Mouse (Mus musculus): ENCODE data around the gene Sfr1. TPM values are rescaled to one million over a fixed set of nuclear protein-coding genes. Genes with fewer than 3 reads are reported as not detected.

The Sfr1 gene
- polyA plus RNA-seq, 1 experiment from 2014 or later = 258 TPM

DNA sequence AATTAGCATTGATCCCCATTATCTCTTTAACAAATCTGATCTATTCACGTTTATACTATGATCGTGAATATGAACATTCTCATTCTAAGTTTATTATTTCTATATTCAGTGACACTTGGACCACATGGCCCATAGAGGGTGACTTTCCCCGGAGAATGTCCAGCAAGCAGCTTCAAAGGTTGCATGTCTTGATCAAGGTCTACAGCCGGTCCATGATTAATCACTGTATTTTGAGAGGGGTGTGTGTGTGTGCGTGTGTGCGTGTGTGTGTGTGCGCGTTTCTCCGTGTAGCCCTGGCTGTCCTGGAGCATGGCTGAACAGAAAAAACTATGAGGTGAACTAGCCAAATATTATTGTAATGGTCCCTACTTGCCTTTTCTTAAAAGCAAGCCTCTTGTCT is 21.0 kb downstream of the Sfr1 start:
- ATAC-seq (ENCODE audit: insufficient number of reproducible peaks, low FRiP score) = no peak
- 83% methylated on average over 9 of the region's 9 CpGs for WGBS
- Histone ChIP-seq H3K4me1 (replicated peaks) (no peaks in the 10 kb centered on the region), H3K9ac (no peak overlapping the region), H3K36me3 (no peaks in the 10 kb centered on the region), H3K9me3 (replicated peaks) (no peaks in the 10 kb centered on the region), H3K27me3 (replicated peaks) (no peaks in the 10 kb centered on the region), H3K4me3 (no peak overlapping the region), H3K4me2 (no peak overlapping the region), H3K27ac (ENCODE audit: poor library complexity, severe bottlenecking) (no peak overlapping the region)

DNA sequence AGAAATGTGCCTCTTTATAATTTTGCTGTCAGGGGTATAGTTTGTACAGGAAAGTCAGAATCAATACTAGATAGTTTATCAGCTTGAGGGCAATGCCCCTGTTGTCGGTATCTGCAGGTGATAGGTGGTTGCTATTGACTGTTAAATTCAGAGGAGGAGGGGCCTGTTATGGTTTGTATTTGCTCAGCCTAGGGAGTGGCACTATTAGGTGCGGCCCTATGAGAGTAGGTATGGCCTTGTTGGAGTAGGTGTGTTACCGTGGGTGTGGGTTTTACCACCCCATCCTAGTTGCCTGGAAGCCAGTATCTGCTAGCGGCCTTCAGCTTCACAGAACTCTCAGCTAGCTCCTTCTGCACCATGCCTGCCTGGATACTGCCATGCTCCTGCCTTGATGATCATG is 22.4 kb downstream of the Sfr1 start:
- Histone ChIP-seq H3K27me3 (replicated peaks) (no peaks in the 10 kb centered on the region), H3K4me2 (no peak overlapping the region), H3K9me3 (replicated peaks) (no peaks in the 10 kb centered on the region), H3K4me1 (replicated peaks) (no peaks in the 10 kb centered on the region), H3K36me3 (no peaks in the 10 kb centered on the region), H3K9ac (no peak overlapping the region), H3K4me3 (no peak overlapping the region), H3K27ac (ENCODE audit: poor library complexity, severe bottlenecking) (no peak overlapping the region)
- no peak for ATAC-seq (ENCODE audit: insufficient number of reproducible peaks, low FRiP score)
- WGBS = 78% methylated on average over 4 of the region's 4 CpGs

DNA sequence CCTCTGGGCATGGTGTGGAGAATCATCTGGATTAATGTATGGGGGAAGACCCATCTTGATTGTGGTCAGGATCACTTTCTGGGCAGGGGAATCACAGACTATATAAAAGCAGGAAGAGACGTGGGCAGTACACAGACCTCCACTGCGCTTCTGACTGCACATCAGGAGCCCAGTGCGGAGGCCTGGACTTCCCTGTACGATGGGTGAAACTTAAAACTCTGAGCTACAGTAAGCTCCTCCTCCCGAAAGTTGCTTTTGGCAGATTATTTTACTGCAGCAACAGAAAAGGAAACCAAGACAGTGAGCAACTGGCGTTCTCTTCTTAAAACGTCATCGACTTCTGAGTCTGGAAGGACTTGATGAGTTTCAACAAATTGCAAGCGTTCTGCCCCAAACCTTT is 23.4 kb downstream of the Sfr1 start:
- H3K36me3 ChIP-seq = no peaks in the 10 kb centered on the region
- H3K9ac ChIP-seq = no peak overlapping the region
- no peak for ATAC-seq (ENCODE audit: insufficient number of reproducible peaks, low FRiP score)
- H3K27ac ChIP-seq (ENCODE audit: poor library complexity, severe bottlenecking) = no peak overlapping the region
- H3K4me3 ChIP-seq = no peak overlapping the region
- H3K4me2 ChIP-seq = no peak overlapping the region
- WGBS = 83% methylated on average over 9 of the region's 9 CpGs
- H3K27me3 ChIP-seq (replicated peaks) = no peaks in the 10 kb centered on the region
- no peaks in the 10 kb centered on the region for H3K9me3 ChIP-seq (replicated peaks)
- H3K4me1 ChIP-seq (replicated peaks) = no peaks in the 10 kb centered on the region

DNA sequence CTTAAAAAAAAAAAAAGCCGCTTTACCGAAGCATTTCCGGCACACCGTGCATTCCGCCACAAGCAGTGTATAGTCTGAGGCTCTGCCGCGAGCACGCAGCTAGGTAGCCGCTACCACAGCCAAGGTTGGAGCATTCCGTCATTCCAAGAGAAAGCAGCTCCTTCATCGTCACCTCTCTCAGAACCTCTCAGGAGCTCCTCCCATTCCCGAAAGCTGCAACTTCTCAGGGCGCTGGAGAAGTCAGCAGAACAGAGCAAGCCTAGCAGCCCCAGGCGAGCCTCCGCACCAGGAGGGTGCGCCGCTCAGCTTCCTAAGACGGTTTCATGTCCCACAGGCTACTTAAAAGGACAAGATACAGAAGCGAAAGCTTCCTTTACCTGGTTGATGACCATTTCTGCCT is 24.1 kb downstream of the Sfr1 start:
- Histone ChIP-seq H3K4me1 (replicated peaks) (no peaks in the 10 kb centered on the region), H3K36me3 (no peaks in the 10 kb centered on the region), H3K27ac (ENCODE audit: poor library complexity, severe bottlenecking) (no peak overlapping the region), H3K4me2 (peak overlapping the region; percentile 65), H3K27me3 (replicated peaks) (no peaks in the 10 kb centered on the region), H3K4me3 (peak overlapping the region; percentile 34), H3K9me3 (replicated peaks) (no peaks in the 10 kb centered on the region), H3K9ac (no peak overlapping the region)
- ATAC-seq (ENCODE audit: insufficient number of reproducible peaks, low FRiP score) = no peak
- WGBS = 39% methylated on average over 19 of the region's 19 CpGs

DNA sequence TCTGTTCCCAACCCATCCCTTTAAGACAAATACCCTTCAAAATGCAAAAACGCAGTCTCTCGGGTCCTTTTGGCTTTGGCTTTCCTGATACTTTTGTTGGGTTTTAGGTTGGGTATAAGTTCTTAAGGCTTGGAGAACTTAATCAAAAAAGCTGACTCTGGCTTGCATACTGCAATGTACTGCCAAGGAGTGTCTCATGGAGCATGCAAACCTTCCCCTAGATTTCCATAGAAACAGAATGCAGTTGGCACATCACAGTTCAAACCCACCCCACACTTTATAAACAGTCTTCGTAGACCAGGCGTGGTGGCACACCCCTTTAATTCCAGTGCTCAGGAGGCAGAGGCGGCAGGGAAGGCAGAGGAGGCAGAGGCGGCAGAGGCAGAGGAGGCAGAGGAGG is 46.4 kb downstream of the Sfr1 start:
- H3K27me3 ChIP-seq (replicated peaks) = no peaks in the 10 kb centered on the region
- no peaks in the 10 kb centered on the region for H3K36me3 ChIP-seq
- H3K4me3 ChIP-seq = no peak overlapping the region
- ATAC-seq (ENCODE audit: insufficient number of reproducible peaks, low FRiP score) = no peak
- no peak overlapping the region for H3K9ac ChIP-seq
- 74% methylated on average over 6 of the region's 6 CpGs for WGBS
- H3K27ac ChIP-seq (ENCODE audit: poor library complexity, severe bottlenecking) = no peak overlapping the region
- H3K4me1 ChIP-seq (replicated peaks) = no peaks in the 10 kb centered on the region
- no peaks in the 10 kb centered on the region for H3K9me3 ChIP-seq (replicated peaks)
- H3K4me2 ChIP-seq = no peak overlapping the region

DNA sequence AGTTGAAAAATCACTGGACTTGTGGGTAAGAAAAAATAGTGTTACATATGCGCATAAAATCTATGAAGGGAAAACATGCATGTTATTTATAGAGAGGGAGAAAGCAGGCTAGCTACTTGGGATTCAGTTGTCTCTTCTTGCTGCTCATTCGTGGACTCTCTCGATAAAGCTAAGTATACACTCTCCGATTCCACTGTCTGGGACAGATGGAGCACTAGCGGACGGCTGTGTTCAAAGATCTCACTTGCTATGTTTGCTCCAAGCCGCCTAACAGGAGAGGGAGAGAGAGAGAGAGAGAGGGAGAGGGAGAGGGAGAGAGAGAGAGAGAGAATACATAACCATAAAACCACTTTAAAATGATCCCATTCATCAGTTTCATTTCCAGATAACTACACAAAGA is 48.7 kb downstream of the Sfr1 start:
- H3K4me1 ChIP-seq (replicated peaks) = no peaks in the 10 kb centered on the region

DNA sequence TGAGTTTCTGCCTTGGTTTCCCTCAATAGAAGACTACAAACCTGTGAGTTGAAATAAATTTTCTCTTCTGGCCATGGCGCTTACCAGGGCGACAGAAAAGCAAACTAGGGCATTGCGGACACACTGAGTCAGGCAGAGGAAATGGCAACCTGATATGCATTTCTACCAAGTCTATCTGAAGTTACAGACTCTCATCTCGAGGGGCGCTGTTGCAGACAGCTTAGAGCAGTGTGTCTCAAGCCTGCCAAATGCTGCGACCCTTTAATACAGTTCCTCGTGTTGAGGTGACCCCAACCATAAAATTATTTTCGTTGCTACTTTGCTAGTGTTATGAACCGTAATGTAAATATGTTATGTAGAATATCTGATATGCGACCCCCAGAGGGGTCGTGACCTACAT is 49.5 kb downstream of the Sfr1 start:
- Histone ChIP-seq H3K4me1 (replicated peaks) (no peaks in the 10 kb centered on the region), H3K4me3 (no peak overlapping the region), H3K9me3 (replicated peaks) (no peaks in the 10 kb centered on the region), H3K9ac (no peak overlapping the region), H3K27me3 (replicated peaks) (no peaks in the 10 kb centered on the region), H3K27ac (ENCODE audit: poor library complexity, severe bottlenecking) (no peak overlapping the region), H3K4me2 (no peak overlapping the region), H3K36me3 (no peaks in the 10 kb centered on the region)
- WGBS = 71% methylated on average over 11 of the region's 11 CpGs
- no peak for ATAC-seq (ENCODE audit: insufficient number of reproducible peaks, low FRiP score)

More for the DNA sequence above, 48.7 kb downstream of the Sfr1 start:
- no peak overlapping the region for H3K4me2 ChIP-seq
- WGBS = 87% methylated on average over 7 of the region's 7 CpGs
- no peak overlapping the region for H3K27ac ChIP-seq (ENCODE audit: poor library complexity, severe bottlenecking)
- no peaks in the 10 kb centered on the region for H3K27me3 ChIP-seq (replicated peaks)
- no peaks in the 10 kb centered on the region for H3K9me3 ChIP-seq (replicated peaks)
- no peak overlapping the region for H3K4me3 ChIP-seq
- no peaks in the 10 kb centered on the region for H3K36me3 ChIP-seq
- no peak for ATAC-seq (ENCODE audit: insufficient number of reproducible peaks, low FRiP score)
- H3K9ac ChIP-seq = no peak overlapping the region

DNA sequence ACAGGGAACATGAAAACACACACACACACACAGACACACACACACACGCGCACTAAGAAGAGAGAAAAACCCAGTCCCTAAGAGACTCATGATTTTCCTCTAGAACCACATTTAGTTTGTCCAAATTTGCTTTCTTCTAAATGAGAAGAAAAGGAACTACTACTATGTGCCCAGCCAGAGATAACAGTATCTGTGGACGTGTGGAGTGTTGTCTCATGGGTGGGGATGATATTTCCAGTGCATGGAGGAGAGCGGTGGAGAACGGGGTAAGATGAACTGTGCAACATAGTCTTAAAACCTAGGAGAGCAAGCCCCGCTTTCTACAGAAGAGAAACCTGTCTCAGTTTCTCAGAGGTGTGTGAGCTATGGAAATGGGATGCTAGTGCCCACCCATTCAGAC is 52.4 kb downstream of the Sfr1 start:
- Histone ChIP-seq H3K4me1 (replicated peaks) (no peaks in the 10 kb centered on the region), H3K27ac (ENCODE audit: poor library complexity, severe bottlenecking) (no peak overlapping the region), H3K9ac (no peak overlapping the region), H3K27me3 (replicated peaks) (no peaks in the 10 kb centered on the region), H3K4me2 (no peak overlapping the region), H3K4me3 (no peak overlapping the region), H3K36me3 (no peaks in the 10 kb centered on the region), H3K9me3 (replicated peaks) (no peaks in the 10 kb centered on the region)
- no peak for ATAC-seq (ENCODE audit: insufficient number of reproducible peaks, low FRiP score)
- 78% methylated on average over 6 of the region's 6 CpGs for WGBS

Small RNAs within 50 kb of the gene (microRNA-seq; reads per million reads assigned to microRNA genes)
- not detected for gene Mir8090

Other genes with a start within 250 kb of the Sfr1 start
- gene Stn1, start 194.2 kb upstream of the Sfr1 start, polyA plus RNA-seq (2016; fragmentation: Nextera tagmentation; extraction: Ambion mirVana) = 34.2 and 35.3 TPM in 2 replicates
- gene Slk, start 152.0 kb upstream of the Sfr1 start, polyA plus RNA-seq (2016; fragmentation: Nextera tagmentation; extraction: Ambion mirVana) = 12.6 and 13.0 TPM in 2 replicates
- 0.36 and 0.69 TPM in 2 replicates for gene Col17a1, start 39.6 kb upstream of the Sfr1 start, polyA plus RNA-seq (2016; fragmentation: Nextera tagmentation; extraction: Ambion mirVana)
- 81.4 and 84.0 TPM in 2 replicates for gene Gsto1, start 123.3 kb downstream of the Sfr1 start, polyA plus RNA-seq (2016; fragmentation: Nextera tagmentation; extraction: Ambion mirVana)
- 0.76 and 1.3 TPM in 2 replicates for gene Gsto2, start 133.9 kb downstream of the Sfr1 start, polyA plus RNA-seq (2016; fragmentation: Nextera tagmentation; extraction: Ambion mirVana)
- 0.10 and 0.19 TPM in 2 replicates for gene Cfap43, start 187.6 kb downstream of the Sfr1 start, polyA plus RNA-seq (2016; fragmentation: Nextera tagmentation; extraction: Ambion mirVana)
- gene Itprip, start 187.6 kb downstream of the Sfr1 start, polyA plus RNA-seq (2016; fragmentation: Nextera tagmentation; extraction: Ambion mirVana) = 24.4 and 25.5 TPM in 2 replicates
- not detected in 2 replicates for gene Cfap58, start 206.0 kb downstream of the Sfr1 start, polyA plus RNA-seq (2016; fragmentation: Nextera tagmentation; extraction: Ambion mirVana)